ENCODE assay signal across 8 mouse cellular contexts in genomic region chr19:15984449-15985171, GRCm38 (mm10). TPM values are rescaled to one million over a fixed set of nuclear protein-coding genes. Genes with fewer than 3 reads are reported as not detected.
DNase-seq lines count a peak whose midpoint lies in the region; ATAC-seq and TF ChIP-seq lines count a peak whose summit lies in the region.

Gene Cep78 (minus strand): TSS chr19:15984989.

- WGBS in heart, embryonic 13.5 days: under 1% methylated on average over 88 of the region's 88 CpGs
- WGBS in liver, embryonic 12.5 days (ENCODE audit: insufficient replicate concordance): under 1% methylated on average over 81 of the region's 88 CpGs
- WGBS in stomach, embryonic 15.5 days: under 1% methylated on average over 88 of the region's 88 CpGs

- peaks cover 36% of the 10 kb centered on the region for H3K4me1 ChIP-seq in erythroblast, embryonic 14.5 days (ENCODE audit: control insufficient read depth)
- peaks cover 18% of the 10 kb centered on the region for H3K4me1 ChIP-seq in heart, embryonic 13.5 days
- H3K4me1 ChIP-seq in liver, embryonic 12.5 days: peaks cover 29% of the 10 kb centered on the region
- peaks cover 3% of the 10 kb centered on the region; the same call in 1 of the 2 replicates for H3K4me1 ChIP-seq in stomach, embryonic 15.5 days

- peaks cover 19% of the 10 kb centered on the region for H3K79me2 ChIP-seq in C2C12 (ENCODE audit: control insufficient read depth, insufficient read depth)

- H3K9me3 ChIP-seq in erythroblast, embryonic 14.5 days (ENCODE audit: control insufficient read depth, low read length): no peaks in the 10 kb centered on the region
- no peaks in the 10 kb centered on the region for H3K9me3 ChIP-seq in heart, embryonic 13.5 days
- H3K9me3 ChIP-seq in liver, embryonic 12.5 days (replicated peaks): no peaks in the 10 kb centered on the region
- no peaks in the 10 kb centered on the region for H3K9me3 ChIP-seq in stomach, embryonic 15.5 days

- TF ChIP-seq POLR2A in brain, embryonic 14.5 days (IDR thresholded peaks at IDR 0.05; ENCODE audit: borderline replicate concordance, extremely low read depth, insufficient read depth, insufficient read length, poor library complexity, severe bottlenecking): peak; percentile 98

- H3K27me3 ChIP-seq in C2C12 (ENCODE audit: control insufficient read depth, insufficient read depth, insufficient read length): no peaks in the 10 kb centered on the region
- H3K27me3 ChIP-seq in erythroblast, embryonic 14.5 days (ENCODE audit: control insufficient read depth): no peaks in the 10 kb centered on the region
- H3K27me3 ChIP-seq in heart, embryonic 13.5 days (replicated peaks): no peaks in the 10 kb centered on the region
- H3K27me3 ChIP-seq in liver, embryonic 12.5 days (replicated peaks): no peaks in the 10 kb centered on the region
- H3K27me3 ChIP-seq in stomach, embryonic 15.5 days (replicated peaks): no peaks in the 10 kb centered on the region

- TF ChIP-seq CTCF in C2C12 (IDR thresholded peaks at IDR 0.05; ENCODE audit: control insufficient read depth, insufficient read depth, insufficient read length): peak; percentile 1
- no peak for TF ChIP-seq CTCF in brain, embryonic 14.5 days (IDR thresholded peaks at IDR 0.05; ENCODE audit: borderline replicate concordance, extremely low read depth, insufficient read depth, insufficient read length)

- H3K4me2 ChIP-seq in heart, embryonic 13.5 days: peak within 1 kb of the TSS; percentile 89
- peak within 1 kb of the TSS; percentile 92 for H3K4me2 ChIP-seq in liver, embryonic 12.5 days
- peak within 1 kb of the TSS; percentile 92 for H3K4me2 ChIP-seq in stomach, embryonic 15.5 days

- DNase-seq in brain, embryonic 14.5 days (ENCODE audit: low read depth): peak; percentile 97
- DNase-seq in kidney, postnatal 10 days: peak; percentile 95
- DNase-seq in natural killer cell, adult 2 months (ENCODE audit: low spot score in 2 of 2): peak; percentile 85 to 90

- peak within 1 kb of the TSS; percentile 87 for H3K9ac ChIP-seq in heart, embryonic 13.5 days
- H3K9ac ChIP-seq in liver, embryonic 12.5 days: peak within 1 kb of the TSS; percentile 86
- peak within 1 kb of the TSS; percentile 75 for H3K9ac ChIP-seq in stomach, embryonic 15.5 days

- peak within 1 kb of the TSS; percentile 71 for H3K4me3 ChIP-seq in C2C12 (ENCODE audit: insufficient read depth, poor library complexity, severe bottlenecking)
- peak within 1 kb of the TSS; percentile 88 for H3K4me3 ChIP-seq in erythroblast, embryonic 14.5 days (replicated peaks)
- peak within 1 kb of the TSS; percentile 69 for H3K4me3 ChIP-seq in heart, embryonic 13.5 days
- H3K4me3 ChIP-seq in liver, embryonic 12.5 days: peak within 1 kb of the TSS; percentile 82
- H3K4me3 ChIP-seq in stomach, embryonic 15.5 days (replicated peaks): peak within 1 kb of the TSS; percentile 83

- peak; percentile 84 for ATAC-seq in heart, embryonic 13.5 days (ENCODE audit: extremely low read depth, insufficient number of reproducible peaks, low FRiP score, low TSS enrichment)
- peak; percentile 92 for ATAC-seq in liver, embryonic 12.5 days
- peak; percentile 93 for ATAC-seq in stomach, embryonic 15.5 days (ENCODE audit: insufficient read depth, low FRiP score, low read depth)

- no peaks in the 10 kb centered on the region for H3K36me3 ChIP-seq in C2C12 (ENCODE audit: control insufficient read depth, insufficient read depth)
- peaks cover 14% of the 10 kb centered on the region for H3K36me3 ChIP-seq in erythroblast, embryonic 14.5 days (ENCODE audit: control insufficient read depth)
- peaks cover 21% of the 10 kb centered on the region; the same call in 1 of the 2 replicates for H3K36me3 ChIP-seq in heart, embryonic 13.5 days
- peaks cover 16% of the 10 kb centered on the region for H3K36me3 ChIP-seq in liver, embryonic 12.5 days
- H3K36me3 ChIP-seq in stomach, embryonic 15.5 days: no peaks in the 10 kb centered on the region

- H3ac ChIP-seq in C2C12 (ENCODE audit: control insufficient read depth, insufficient read length, low read depth): peak within 1 kb of the TSS; percentile 69

- H3K27ac ChIP-seq in heart, embryonic 13.5 days (replicated peaks): peak within 1 kb of the TSS; percentile 80
- H3K27ac ChIP-seq in liver, embryonic 12.5 days: peak within 1 kb of the TSS; percentile 84
- peak within 1 kb of the TSS; percentile 84 for H3K27ac ChIP-seq in stomach, embryonic 15.5 days

- peaks cover 3% of the 10 kb centered on the region for H3K79me3 ChIP-seq in C2C12 (ENCODE audit: low read depth)

TF ChIP-seq in C2C12, 6 proteins besides CTCF, POLR2A, EP300 and RAD21:
- TF ChIP-seq MYOG (IDR thresholded peaks at IDR 0.05; ENCODE audit: control insufficient read depth, extremely low read depth, insufficient read length) (no peak), MAX (IDR thresholded peaks at IDR 0.05) (peak; percentile 35)

RNA-seq across cellular contexts. Expression of gene Cep78, which starts in this region (rescaled TPM):
- 7.5 TPM for polyA plus RNA-seq in C2C12 (2012; fragmentation: generic; extraction: Trizol)
- 21.7 and 24.5 TPM in 2 replicates for polyA plus RNA-seq in brain, embryonic 14.5 days (2012; rRNA removed)
- 0.15 and 0.18 TPM in 2 replicates for polyA plus RNA-seq in erythroblast, embryonic 14.5 days (2012)
- polyA plus RNA-seq in heart, embryonic 13.5 days (2015; fragmentation: Nextera tagmentation; extraction: Ambion mirVana): 12.9 and 13.4 TPM in 2 replicates
- polyA plus RNA-seq in liver, embryonic 12.5 days (2016; fragmentation: Nextera tagmentation; extraction: Ambion mirVana): 17.6 and 18.3 TPM in 2 replicates
- 19.5 and 23.2 TPM in 2 replicates for polyA plus RNA-seq in stomach, embryonic 15.5 days (2015; fragmentation: Nextera tagmentation; extraction: Ambion mirVana)

Comparison
In these comparisons a context has a peak if more than half of its experiments do, and no peak if none do; other contexts are left out.
1. Peak in every context shown above with its lines: DNase-seq, ATAC-seq, H3K4me3 ChIP-seq and H3K27ac ChIP-seq.